Mouse (Mus musculus) right cerebral cortex, postnatal 25 days (tissue): Measurements from ENCODE around the gene Otx2.
"Not testable (repeated sequence)": the region's sequence is repeated elsewhere in the genome, so short reads cannot be mapped to it uniquely, and the experiment has no call there.

Source experiments
- DNase-seq: peaks from one replicate; pipeline ENCODE4 v3.0.0; 2022

Gene Otx2

DNA sequence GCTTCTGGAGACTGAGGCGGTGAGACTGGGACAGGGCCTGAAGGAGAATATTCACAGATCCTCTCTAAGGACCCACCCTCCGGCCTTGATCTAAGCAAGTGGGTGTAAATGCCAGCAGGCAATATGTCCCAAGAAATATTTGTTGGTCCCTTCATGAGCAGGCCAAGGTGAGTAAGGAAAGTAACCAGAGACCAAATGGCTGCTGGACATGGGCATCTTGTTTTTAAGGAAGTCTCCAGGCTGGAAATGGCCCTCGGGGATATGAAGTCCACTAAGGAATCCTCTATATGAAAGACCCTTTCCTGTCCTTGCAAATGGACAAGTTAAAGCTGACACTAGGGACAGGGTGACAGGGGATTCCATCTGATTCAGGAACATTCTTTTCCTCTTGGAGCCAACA lies 20.5 kb downstream of the Otx2 start:
- DNase-seq, result no peak

DNA sequence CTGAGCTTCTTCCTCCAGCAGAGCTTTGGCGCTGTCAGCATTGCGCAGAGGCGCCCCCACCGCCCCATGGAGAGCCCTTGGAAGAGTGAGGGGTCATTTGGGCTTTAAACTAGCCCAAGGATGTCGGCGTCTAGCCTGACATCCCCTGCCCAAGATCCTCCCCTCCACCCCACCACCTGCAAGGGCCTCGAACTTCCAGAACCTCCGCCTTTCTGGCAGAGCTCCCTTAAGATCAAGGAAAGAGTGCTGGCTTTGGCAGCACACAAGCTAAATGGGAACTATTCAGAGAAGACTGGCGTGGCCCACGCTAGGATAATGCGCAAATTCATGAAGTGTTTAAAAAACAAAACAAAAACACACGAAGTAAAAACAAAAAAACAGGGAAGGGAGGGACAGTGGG lies 21.4 kb downstream of the Otx2 start:
- DNase-seq, result no peak

DNA sequence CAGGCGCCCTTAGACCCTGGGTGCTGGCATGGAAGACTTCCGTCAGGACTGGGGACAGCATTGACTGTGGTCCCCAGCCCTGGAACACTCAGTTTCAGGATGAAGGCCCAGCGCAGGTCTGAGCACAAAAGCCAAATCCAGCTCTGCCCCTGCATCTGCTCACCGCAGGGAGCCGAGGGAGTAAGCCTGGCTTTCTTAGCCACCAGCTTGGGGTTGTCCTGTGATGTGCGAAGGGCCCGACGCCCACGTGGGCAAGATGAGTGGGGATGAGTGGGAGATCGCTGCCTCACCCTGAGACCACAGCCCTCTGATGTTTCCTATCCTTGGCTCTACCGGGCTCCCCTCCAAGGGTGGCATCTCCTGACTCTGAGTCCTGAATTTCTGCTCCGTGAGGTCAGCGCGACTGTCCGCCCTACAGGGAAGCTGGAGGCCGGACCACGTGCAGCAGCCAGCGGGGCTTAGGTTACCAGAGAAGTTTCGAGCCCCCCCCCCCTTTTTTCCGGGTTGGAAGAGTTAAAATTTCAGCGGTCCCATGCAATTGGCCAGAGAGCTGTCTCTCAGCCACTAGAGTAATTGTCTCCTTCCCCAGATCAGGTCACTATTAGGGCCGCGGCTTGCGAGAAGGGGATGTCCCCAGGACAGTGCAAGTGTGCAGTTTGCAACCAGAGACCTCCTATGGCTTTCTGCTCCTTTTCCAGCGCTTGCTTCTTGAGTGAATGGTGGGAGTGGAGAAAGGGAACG lies 22.0 kb downstream of the Otx2 start:
- no peak for DNase-seq

DNA sequence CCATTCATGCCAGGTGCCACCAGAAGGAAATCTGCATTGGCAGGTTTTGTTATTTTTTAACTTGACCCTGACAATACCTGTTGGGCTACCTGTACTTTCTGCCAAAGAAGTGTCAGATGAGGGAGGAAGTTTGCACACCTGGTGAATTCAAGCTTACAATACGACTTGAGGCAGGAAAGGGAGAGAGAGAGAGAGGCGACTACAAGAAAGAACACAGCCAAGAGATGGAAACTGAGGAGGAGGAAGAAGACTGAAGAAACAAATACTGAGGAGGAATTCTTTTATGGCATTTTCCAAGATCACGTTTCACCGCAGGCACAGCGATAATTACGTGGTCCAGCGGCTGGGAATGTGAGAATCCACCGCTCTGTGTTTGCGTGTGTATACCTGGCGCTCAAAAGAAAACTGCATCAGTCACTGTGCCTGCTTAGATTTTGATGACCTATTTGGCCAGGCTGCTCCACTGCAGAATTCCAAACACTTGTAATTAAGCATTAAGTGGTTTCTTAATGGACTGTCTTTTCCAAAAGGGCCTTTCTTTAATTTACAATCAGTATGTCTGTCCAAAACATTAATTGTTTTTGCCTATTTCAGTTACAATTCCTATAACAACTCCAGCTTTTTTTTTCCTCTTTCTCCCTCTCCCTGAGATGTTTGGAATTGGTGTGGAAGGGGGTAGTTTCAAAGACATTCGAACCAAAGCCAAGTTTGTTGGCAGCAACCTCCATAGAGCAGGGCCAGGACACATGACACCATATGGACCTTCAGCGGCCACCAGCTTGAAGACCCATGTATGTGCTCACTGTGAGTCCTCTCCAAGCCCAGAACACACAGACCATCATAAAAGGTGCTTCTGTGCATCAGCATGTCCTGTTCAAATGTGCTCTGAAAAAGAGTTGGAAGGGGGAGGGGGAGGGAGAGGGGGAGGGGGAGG lies 31.9 kb downstream of the Otx2 start:
- DNase-seq, result no peak

DNA sequence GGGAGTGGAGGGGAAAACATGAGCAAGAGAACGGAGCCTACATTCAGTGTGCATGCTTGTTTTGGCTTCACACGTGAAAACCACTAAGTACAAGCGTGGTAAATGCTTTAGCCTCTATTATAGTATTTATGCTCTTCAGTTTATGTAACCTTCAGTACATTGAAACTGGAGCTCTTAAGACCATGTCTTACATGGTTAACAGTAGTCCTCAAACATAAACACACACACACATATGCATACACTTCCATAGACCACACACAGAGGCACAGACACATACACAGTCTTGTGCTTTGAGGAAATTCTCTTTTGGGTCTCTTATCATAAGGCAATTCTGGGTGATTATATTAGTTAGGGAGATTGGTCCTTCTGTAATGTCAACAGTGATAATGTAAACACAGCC lies 40.5 kb downstream of the Otx2 start:
- DNase-seq, result no peak

DNA sequence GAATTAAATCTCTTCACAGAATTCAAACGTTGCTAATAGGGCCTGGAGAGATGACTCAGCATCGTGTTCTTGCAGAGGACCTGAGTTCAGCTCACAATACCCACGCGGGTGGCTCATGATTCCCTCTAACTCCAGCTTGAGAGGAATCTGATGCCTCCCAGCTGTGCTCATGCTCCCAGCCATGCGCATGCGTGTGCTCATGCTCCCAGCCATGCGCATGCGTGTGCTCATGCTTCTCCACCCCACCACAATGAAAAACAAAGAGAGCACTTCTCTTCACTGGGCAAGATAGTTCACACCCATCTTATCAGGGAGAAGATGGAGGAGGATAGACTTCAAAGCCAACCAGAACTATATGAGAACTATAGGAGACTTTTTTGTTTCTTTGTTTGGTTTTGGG lies 41.3 kb downstream of the Otx2 start:
- no peak for DNase-seq

DNA sequence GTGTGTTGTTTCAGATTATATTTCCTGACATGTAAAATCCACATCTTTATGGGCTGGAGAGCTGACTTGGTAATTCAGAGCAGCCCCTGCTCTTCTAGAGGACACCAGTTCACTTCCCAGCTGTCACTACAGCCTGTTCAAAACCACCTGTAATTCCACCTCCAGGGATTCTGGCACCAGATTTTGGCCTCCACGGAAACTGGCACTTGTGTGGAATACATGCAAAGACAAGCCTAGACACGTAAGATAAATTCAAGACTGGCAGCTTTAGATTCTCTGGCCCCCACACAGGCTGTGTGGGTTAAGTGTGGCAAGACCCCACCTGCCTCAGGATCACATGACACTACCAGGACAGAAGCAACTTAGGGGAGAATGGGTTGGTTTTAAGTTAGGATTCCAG lies 42.1 kb downstream of the Otx2 start:
- DNase-seq, result no peak

DNA sequence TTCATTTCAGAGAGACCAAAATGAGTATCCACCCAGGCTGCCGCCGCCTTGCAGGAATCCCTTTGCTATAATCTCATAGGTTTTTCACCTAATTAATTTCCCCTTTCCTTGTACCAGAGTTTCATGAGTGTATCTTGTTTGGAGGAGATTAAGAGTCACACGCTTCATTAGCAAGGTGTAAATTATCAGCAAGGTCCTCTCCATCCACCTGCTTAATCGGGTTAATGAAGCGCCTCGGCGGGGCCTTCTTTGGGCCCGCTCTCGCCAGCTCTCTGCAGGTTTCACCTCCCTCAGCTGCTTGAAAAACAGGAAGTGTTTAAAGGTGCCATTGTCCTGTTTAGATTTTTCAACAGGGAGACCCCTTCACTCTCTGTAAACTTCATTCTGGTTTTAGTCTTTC lies 44.2 kb downstream of the Otx2 start:
- no peak for DNase-seq

DNA sequence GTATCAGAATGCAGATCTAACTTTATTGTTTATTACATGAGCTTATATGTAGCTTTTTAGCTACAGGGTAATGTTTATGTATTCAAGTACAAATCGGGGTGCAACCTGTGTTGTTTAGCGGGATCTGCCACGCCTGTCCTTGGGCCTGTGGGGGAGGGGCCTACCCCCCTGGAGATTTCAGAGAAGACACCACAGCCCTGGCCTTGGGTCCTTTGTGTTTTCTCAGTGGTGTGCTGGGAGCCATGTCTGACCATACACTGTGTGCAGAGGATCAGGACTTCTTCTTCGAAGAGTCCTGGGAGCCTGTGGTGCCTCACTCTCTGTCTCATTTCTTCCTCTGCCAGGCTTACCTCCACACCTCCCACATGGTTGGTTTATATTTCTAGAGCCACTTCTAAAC lies 47.3 kb downstream of the Otx2 start:
- no peak for DNase-seq

DNA sequence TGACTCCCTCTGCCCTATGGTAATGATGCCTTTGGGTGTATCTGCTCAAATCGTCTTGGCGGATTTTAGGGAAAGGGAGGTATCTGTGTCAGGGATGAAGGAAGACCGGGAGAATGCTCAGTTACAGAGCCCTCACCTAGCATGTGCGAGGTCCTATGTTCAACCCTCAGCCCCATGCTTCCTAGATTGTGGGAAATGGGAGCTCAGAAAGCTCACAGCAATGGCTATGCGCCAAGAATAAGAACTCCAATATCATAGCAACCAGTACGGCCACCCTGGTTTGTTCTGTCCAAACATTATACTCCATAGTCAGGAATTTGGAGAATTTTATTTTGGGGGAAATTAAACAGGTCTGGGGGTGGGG lies 48.3 kb downstream of the Otx2 start:
- no peak for DNase-seq

DNA sequence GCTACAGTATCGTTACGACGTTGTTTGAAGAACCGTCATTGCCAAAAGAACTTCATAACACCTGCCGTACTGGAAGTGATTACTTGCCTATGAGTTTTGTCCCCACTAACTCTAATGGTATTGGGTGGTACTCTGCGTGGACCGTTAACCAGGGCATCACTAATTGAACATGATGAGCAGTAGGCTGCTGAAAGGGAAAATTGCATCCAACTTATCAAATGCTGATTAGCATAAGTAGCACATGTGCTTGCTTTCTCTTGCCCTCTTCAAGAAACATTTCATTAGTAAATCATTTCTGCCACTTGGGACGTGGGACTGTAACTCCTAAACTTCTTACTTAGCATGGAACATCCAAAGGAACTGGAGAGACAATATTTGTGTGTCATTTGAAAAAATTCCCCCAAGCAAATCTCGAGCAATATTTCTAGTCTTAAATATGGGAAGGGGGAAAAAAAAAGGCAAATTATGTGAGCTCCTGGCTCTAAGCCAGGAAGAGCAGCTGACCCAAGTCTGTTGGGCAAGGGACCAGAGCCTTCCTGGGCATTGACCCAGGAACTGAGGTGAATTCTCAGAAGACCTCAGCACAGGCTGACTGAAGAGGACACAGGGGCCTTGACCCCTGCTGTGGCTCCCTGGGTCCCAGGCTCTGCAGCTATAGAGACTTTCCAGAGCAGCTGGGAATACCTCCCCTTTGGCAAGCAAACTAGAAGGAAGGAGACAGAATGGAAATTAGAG lies 48.9 kb downstream of the Otx2 start:
- DNase-seq, result no peak

DNA sequence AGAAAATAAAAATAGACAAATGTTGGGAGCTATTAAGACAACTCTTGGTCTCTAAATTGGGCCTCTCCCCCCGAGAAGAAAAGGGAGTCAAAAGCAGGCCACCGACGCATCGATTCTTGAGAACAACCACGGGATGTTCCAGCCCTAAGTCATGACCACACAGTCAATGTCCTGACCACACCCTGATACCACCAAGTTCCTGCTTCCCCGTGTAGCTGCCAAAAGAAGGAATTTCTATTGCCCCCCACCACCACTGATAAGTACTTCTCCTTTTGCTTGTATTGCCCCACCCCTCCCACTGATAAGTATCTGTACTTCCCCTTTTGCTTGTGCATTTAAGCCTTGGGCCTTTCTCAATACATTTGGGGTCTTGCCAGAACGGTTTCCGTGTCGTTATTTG lies 50.9 kb downstream of the Otx2 start:
- not testable (repeated sequence) for DNase-seq

DNA sequence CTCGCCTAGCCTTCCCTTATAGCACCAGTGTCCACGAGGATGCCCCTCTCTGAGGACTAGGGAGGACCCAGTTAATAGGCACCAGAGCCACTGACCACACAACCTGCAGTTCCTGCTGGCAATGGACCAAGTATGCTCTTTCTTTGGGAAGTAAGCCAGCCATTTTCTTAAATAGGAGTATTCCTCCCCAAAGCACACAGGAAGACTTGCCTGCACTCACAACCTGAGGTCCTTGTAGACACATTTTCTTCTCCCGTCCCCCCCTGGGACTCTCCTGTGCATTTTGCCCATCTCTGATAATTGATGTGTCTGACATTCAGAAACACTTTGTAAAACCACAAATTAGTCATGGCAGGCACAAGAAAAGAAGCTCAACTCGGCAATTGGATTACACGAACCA lies 57.3 kb downstream of the Otx2 start:
- no peak for DNase-seq

DNA sequence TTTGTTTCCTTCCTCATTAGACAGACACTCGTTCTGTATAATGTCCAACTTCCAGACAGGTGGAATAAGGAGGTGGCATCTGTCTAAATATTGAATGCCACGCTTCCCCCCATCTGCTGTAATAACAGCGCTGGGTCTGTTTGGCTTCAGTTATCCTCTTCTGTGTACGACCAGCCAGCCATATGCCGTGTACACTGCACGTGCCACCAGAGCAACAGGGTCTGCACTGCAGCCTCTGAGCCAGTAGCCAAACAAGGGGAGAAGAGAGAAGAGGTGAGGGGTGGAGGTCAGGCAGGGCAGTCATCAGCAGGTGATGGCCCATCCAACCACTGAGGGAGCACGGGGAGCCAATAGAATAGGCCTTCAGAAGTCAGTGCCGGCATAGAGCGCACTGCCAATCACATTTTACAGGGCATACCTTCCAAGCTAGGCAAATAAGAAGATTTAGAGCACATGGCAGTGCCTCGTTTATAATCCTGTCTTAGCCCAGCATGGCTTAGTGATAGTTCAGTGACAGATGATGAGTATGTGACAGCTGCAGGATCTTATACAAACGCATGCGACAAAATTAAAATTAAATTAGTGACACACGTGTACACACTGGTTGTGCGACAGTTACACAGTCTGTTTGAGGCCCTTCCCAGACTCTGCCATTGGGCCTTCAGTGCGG lies 64.8 kb downstream of the Otx2 start:
- no peak for DNase-seq
